Mouse (Mus musculus): ENCODE data around the gene Slamf9.

The Slamf9 gene

DNA sequence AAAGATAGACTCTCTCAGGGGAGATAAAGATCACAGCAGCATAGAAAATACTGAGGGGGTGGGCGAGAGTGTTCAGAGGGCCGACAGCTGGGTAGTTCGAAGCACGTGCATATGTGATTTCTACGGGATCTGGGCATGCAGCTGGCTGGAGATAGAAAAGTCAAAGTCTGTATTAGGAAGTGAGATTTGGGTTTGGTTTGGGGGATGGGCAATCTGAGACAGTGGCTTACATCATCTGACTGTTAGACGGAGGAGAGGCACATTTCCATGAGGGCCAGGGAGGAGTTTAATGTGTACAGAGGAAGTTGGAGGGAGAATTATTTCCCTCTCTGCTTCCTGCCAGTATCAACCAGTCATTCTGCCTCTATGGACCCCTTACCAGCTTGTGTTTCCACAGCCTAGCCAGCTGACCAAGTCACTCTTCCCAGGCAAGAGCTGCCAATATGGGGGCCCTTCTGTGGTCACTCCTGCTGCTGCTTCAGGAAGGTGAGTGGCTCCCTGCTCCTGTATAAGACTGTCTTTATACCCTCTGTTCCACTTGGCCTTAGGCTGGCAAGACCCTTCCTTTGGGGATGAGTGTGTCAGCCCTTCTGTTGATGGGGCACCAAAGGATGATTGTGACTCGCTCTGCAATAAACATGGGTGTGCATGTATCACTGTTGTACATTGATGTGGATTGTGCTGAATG is at the start of gene Slamf9:
TSS of gene Slamf9 (plus strand) at position 305 of the 688 bp plus-strand sequence.
- in situ Hi-C loops (cut with MseI, MboI), result no loop called here

DNA sequence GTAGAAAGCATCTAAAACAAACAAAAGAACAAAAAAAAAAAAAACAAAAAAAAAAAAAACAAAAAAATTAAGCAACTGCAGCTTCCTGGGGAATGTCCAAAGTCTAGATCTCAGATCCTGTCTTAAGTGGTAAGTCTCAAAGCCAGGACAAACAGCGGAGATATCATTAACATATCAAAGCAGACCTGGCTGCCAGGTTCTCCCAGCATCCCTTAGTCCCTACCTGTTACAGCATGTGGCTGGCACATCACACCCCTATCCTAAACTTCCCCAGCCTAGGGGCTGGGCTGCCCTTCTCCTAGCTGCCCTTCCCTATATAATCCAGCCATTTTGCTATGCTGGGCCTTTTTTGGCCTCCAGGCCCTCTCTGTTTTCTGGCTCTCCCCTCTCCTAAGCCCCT is 48.7 kb upstream of the Slamf9 start:
- in situ Hi-C loops (cut with MseI, MboI), result no loop called here

DNA sequence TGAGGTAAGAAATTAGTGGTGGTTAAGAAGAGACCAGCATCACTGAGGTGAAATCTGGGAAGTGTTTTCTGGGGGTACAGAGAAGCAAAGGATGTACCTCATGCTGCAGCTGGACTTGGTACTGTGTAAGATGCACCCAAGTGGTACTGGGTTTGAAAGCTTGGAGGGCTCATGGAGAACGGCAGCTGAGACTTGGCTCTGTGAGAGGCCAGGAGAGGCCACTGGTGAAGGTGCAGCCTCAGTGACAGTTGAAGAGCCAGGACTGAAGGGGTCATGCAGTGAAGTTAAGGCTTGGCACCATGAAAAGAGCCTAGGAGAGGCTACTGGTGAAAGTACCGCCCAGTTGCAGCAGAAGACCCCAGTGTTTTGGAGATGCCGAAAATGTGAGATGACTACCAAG is 47.3 kb upstream of the Slamf9 start:
- in situ Hi-C loops (cut with MseI, MboI), result no loop called here

DNA sequence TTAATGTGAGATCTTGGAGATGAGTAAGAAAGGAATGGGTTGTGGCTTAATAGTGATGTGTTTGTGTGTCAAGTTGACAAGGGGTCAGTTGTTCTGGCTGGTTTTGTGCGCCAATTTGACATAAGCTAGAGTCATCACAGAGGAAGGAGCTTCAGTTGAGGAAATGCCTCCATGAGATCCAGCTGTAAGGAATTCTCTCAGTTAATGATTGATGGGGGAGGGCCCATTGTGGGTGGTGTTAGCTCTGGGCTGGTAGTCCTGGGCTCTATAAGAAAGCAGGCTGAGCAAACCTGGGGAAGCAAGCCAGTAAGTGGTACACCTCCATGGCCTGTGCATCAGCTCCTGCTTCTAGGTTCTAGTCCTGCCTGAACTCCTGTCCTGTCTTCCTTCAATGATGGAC is 46.5 kb upstream of the Slamf9 start:
- in situ Hi-C loops (cut with MseI, MboI), result no loop called here

DNA sequence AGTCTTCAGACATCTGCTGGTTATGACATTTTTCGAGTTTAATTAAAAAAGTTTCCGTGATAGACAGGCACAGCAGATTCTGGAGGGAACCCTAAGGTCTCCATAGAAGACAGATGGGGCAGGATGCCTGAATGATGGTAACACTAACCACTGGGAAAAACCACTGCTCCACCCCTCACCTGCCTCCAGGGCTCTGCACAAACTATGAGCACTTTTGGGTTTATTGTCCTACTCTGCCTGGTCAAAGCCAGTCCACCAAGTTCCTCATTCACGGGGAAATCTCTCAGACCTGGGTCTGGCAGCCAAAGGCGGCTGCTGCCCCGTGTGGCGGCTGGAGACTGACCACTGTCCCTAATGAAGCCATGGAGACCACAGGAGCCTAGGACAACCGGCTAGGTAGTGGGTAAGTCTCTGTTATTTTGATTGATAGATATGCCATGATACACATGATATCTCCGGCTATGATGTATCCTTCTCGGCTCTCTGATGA is 44.4 kb upstream of the Slamf9 start:
- in situ Hi-C loops (cut with MseI, MboI), result no loop called here

DNA sequence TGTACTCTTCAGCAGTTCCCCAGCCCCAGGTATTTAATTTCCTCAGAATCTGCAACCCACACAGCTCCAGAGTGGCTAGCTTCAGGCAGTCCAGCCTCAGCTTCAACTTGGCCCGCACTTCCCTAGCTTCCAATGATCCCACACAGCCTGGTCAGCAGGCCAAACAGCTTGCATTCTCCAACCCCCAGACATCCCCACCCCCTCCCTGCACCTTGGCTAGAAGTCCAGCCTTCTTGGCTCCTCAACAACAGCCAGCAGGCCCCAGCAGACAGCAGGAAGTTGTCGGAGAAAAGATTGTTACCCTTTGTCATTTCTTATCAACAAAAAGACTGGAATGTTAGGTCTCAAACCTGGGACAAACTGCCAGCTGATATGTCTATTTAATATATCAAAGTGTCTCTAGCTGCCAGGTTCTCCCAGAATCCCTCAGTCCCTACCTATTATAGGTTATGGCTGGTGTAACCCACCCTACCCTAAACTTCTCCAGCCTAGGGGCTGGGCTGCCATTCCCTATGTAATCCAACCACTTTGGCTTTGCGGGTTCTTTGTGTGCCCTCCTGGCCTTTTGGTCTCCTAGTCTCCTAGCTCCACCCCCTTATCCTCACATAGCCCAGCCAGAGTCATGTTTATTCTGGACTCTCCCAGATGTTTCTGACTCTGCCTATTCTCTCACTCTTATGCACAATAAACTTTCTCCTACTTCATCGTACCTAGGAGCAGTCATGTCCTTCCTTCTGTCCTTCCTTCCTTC is 43.1 kb upstream of the Slamf9 start:
- in situ Hi-C loops (cut with MseI, MboI), result no loop called here

DNA sequence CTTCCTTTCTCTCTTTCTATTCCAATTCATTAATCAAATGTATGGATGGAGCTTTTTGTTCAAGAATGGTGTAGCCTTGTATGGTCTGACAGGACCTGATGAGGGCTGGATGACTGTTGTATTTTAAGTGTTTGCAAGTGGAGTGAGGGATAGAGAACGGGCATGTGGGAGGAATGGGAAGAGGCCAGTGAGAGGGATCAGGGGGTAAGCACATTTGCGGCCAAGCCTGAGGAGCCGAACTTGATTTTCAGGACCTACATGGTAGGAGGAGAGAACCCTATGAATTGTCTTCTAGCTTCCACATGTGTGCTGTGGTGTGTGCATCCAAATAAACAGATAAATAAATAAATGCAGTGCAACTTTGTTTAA is 42.6 kb upstream of the Slamf9 start:
- in situ Hi-C loops (cut with MseI, MboI), result no loop called here

DNA sequence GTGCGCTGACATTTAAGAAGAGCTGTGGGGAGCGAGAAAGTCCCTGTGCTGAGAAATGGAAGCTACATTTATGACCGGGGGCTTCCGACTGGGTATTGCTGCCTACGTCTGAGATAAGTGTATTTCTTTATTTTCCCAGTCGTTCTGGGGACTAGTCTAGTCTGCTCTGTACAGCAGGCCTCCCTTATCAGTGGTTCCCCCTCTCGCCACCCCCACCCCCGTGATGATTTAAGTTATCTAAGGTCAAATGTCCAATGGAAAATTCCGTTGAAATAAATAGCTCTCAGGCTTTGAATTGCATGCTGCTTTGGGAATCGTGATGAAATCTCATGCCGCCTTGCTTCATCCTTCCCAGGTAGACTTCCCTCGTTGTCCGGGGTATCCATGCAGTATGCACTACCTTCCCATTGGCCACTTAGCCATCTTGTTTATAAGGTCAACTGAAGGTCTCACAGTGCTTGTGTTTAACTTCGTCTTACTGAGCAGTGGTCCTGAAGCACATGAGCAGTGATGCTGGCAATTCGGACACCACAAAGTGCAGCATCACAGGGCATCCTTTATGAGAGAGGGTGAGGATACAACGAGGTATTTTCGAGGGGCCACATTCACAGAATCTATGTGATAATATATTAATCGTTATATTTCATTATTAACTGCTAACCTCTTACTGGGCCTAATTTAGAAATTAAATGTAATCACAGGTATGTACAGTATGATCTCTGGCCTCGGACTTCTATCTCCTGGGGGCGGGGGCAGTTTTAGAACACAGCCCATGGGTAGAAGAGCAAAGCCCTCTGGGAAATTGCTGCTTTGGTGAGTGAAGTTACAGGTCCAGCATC is 41.9 kb upstream of the Slamf9 start:
- in situ Hi-C loops (cut with MseI, MboI), result no loop called here

DNA sequence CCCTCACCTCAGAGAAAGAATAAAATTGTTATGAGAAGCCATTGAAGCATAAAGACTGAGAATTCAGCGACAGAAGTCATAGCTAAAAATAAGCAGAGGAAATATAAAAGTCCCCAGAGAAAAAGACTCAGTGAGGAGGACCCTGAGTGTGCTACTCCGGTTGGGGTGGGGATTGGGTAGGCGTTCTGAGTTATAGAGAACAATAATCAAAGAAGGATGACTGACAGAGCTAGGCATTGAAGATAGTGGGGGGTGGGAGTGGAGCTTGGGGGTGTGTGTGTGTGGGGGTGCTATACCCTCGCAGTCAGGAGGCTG is 41.4 kb upstream of the Slamf9 start:
- in situ Hi-C loops (cut with MseI, MboI), result no loop called here

DNA sequence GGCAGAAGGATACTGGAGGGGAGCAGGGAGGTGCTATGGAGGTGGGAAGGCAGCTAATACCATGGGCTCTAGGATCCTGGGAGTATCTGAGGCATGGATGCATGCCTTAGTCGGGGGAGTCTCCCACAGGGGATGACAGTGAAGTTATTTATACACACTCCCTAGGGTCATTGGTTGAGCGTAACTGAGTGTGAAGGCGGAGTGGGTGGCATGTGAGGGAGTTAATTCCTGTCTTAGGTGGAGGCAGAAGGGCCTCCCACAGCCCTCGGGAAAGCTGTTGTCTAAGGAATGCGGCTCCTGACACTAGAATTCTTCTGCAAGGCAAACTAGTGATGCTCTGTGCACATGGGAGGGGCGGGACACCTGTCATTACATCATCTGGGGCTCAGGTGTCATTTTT is 38.4 kb upstream of the Slamf9 start:
- in situ Hi-C loops (cut with MseI, MboI), result no loop called here

DNA sequence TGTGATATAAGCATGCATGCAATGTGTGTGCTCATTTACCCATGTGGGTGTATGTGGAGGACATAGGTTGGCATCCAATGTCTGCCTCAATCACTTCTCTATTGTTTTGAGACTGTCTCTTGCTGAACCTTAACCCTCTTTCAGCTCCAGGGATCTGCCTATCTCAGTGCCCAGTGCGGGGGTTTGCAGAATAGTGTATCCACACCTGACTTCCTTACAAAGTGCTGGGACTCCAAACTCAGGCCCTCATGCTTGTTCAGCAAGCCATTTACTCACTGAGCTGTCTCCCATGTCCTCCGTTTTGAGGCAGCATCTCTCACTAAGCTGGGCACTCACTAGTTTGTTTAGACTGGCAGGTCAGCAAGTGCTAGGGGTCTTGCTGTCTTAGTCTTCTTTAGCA is 36.5 kb upstream of the Slamf9 start:
- in situ Hi-C loops (cut with MseI, MboI), result no loop called here

DNA sequence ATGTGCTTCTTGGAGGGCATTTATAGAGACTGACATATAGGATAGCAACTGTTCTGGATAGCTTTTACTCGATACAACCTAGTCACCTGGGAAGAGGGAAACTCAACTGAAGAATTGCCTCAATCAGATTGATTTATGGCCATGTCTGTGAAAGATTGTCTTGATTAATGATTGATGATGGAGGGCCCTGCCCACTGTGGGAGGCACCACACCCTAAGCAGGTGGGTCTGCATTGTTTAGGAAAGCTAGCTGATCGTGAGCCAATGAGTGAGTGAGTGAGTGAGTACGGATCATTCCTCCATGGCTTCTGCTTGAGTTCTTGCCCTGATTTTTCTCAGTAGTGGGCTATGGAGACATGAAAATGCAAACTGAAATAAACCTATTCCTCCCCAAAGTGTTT is 34.6 kb upstream of the Slamf9 start:
- in situ Hi-C loops (cut with MseI, MboI), result no loop called here

DNA sequence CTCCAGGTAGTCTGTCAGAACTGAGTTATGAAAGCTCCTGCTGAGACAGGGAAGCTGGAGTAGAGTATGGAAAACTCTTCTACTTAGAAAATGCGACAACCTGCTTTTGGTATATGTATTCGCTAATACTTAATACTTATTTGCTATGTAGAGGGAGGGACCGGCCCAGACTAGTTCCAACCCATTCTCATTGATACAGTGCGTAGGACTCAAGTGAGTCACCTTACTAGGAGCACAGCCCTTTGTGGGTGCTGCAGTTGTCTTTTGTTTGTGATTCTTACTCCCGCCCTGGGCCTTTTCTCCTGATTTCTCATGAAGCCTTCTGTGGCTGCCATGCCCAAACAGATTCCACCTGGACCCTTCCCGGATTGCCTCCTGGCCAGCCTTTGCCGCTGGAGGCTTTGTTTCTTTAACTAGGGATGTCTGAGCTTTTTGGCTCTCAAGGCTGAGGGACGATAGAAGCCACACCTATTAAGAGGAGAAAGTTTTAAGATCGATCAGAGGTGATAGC is 33.2 kb upstream of the Slamf9 start:
- in situ Hi-C loops (cut with MseI, MboI), result no loop called here

DNA sequence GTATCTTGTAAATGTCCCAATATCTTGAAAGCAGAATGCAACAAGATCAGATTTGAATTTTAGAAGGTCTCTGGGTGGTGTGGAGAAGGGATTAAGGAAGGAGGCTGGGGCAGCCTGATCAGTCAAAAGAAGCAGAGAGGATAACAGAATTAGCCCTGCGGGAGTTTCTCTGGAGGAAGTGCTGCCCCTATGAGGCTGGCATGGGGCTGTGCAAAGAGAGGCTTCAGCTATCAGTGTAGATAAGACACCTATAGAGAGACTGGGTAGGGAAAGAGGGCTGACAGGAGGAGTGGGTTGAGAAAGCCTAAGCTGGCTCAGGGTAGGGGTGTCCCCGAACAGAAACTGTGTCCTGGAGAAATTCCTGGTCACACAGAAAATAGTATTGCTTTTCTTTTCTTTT is 24.9 kb upstream of the Slamf9 start:
- in situ Hi-C loops (cut with MseI, MboI), result no loop called here

DNA sequence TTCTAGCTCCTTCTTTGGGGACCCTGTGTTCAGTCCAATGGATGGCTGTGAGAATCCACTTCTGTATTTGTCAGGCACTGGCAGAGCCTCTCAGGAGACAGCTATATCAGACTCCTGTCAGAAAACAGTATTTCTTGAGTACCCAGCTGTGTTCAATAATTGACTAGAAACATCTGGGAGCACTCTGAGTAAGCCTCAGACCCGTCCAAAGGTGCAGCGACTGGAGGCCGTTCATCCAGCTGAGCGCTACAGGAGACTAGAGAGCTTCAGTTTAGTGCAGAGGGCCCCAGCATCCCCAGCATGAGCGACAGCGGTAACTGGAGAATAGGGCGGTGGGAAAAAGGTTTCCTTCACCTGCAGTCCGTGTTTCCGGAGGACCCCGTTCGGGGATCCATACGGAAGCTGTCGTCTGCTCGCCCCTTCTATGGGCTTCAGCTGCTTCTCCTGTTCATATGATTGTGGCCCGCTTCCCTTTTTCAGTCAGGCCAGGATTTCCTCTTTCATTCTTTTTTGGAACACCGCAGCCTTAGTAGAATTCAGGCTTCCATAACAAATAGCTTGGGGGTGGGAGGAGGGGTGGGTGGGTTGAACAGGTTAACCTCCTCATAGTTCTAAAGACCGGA is 24.2 kb upstream of the Slamf9 start:
- in situ Hi-C loops (cut with MseI, MboI), result no loop called here

DNA sequence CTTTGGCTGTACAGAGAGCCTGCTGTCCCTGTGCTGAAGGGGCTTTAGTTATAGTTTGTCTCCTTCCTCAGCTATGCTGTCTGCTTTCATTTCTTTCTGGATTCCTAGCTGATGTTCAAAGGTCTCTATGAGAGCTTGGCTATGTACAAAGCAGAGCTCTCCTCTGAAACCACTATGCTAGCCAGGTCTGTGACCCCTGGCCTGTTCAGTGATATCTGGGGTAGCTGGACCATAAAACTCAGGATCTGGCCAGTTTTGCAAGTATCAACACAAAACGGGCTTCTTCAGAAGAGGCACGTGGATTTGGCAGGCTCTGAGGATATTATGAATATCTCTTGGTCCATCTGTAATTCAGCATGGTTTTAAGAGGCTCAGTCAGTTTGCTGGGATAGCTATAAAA is 22.2 kb upstream of the Slamf9 start:
- in situ Hi-C loops (cut with MseI, MboI), result no loop called here

DNA sequence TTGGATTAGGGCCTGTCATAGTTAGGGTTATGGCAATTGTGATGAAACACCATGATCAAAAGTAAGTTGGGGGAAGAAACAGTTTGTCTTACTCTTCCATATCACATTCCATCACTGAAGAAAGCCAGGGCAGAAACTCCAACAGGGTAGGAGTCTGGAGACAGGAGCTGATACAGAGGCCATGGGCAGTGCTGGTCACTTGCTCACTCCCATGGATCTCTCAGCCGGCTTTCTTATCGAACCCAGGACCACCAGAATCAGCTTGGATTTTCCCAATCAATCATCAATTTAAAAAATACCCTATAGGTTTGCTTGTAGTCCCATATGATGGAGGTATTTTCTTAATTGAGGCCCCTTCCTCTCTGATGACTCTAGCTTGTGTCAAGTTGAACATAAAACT is 21.3 kb upstream of the Slamf9 start:
- in situ Hi-C loops (cut with MseI, MboI), result no loop called here

DNA sequence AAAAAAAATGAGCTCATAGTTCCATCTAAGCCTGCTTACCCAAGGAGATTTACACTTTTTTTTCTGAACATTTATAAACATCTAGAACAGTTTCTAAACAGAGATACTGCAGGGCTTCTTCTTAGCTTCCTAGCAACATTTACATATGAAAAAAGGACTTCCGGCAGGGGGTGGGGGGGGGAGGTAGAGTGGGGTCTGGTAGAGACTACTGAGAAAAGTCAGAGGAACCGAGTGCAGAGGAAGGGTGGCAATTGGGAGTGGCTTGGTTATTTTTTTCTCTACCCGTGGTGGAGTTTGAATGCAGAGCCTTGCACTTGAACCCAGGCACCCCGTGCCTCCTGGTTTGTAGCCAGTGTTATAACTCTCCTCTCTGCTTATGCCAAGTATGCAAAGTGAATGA is 19.7 kb upstream of the Slamf9 start:
- in situ Hi-C loops (cut with MseI, MboI), result no loop called here

DNA sequence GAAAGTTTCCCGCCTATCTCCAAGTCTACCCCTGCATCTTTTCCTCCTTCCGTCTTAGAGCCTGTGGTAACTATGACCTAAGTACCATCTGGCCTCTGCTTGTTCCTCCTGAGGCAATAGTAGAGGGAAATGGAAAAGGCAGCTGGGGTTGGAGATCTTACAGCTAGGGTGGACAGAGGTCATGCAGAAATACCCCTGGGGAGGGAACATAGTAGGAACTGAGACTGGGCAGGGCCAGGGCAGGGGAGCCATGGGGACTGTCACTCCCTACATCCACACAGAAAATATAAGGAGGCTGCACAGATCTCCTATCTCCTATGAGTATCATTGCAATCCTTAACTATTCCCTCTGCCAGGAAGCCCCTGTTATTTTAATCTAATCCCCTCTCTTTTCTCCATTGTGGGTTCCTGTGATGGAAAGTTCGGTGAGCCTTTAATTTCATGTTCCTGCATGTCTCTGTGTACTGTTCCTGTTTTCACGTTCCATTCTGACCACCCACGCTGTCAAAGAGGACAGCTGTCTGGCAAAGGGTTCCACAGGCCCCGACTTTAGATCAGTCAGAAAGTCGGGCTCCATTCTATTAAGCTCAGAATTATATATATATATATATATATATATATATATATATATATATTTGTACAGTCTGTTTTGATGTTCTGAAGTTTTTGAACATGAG is 19.0 kb upstream of the Slamf9 start:
- in situ Hi-C loops (cut with MseI, MboI), result no loop called here

DNA sequence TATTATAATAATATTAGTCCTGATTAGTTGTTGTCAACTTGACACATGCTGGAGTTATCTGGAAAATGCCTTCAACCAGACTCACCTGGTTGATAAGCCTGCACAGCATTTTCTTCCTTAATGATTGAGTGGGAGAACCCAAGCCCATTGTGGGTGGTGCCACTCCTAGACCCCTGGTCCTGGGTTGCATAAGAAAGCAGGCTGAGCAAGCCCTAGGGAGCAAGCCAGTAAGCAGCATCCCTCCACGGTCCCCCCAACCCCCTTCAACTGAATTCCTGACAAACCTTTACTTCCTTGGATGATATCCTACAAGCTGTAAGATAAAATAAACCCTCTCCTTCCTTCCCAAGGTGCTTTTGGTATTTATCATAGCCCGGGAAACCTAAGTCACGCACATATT is 18.0 kb upstream of the Slamf9 start:
- in situ Hi-C loops (cut with MseI, MboI), result no loop called here

DNA sequence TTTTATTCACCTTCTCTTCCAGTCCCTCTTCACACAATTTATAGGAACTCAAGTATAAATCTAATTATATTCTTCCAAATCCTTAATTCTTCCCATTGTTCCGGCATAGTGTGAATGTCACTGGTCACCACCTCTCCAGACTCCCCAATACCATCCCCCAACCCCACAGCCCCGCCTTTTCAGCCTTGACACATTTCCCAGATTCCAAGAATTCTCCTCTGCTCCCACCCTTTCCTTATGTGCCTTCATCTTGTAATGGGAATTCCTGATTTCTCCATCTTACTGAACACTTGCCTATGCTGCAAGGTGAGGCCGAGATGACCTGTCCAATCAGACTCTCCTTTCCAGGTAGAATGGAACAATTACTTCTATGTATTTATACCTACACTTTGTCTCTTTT is 17.1 kb upstream of the Slamf9 start:
- in situ Hi-C loops (cut with MseI, MboI), result no loop called here

DNA sequence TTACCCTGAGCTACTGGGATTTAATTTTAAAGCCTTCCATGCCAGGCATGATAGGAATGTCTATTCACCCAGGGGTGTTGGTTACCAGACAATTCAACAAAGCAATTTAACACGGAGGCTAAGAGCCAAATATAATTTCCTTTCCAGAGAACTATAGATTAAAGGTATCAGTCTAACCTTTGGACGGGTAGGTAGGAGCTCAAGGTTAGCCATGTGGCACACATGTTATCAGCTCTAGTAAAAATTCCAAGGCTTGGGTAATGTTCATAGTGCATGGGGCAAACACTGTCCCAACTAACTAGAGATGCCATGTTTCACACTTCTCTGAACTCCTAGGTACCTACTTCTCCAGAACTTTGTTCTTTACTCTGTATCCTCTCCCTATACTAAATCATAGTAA is 13.6 kb upstream of the Slamf9 start:
- in situ Hi-C loops (cut with MseI, MboI), result no loop called here

Data from mouse trophoblast stem cell (cell line).